Mouse (Mus musculus) midbrain, embryonic 12.5 days (tissue): ENCODE data around the gene Sh3rf1. TPM values are rescaled to one million over a fixed set of nuclear protein-coding genes. Genes with fewer than 3 reads are reported as not detected.

ENCODE experiments used
- ATAC-seq: fragments of 200-750 bp; cut with Nextera tagmentation; 2 replicates; pipeline ENCODE4 v1.8.0; 2017; ENCODE audit warnings: low read depth, moderate TSS enrichment, moderate library complexity; ENCODE audit not compliant: low FRiP score
- H3K27ac ChIP-seq: fragments of 300-500 bp; sonication (generic); replicated peaks from 2 replicates; pipeline ENCODE4 v1.5.1; 2016; ENCODE audit warnings: mild to moderate bottlenecking
- H3K27me3 ChIP-seq: fragments of 300-500 bp; sonication (generic); 2 replicates; pipeline ENCODE4 v1.6.1; 2016; ENCODE audit warnings: mild to moderate bottlenecking
- H3K36me3 ChIP-seq: fragments of 300-500 bp; sonication (generic); 2 replicates; pipeline ENCODE4 v1.6.1; 2016
- H3K4me1 ChIP-seq: fragments of 300-500 bp; sonication (generic); 2 replicates; pipeline ENCODE4 v1.6.1; 2016
- H3K4me2 ChIP-seq: fragments of 300-500 bp; sonication (generic); replicated peaks from 2 replicates; pipeline ENCODE4 v1.6.1; 2016; ENCODE audit warnings: mild to moderate bottlenecking, moderate library complexity
- H3K4me3 ChIP-seq: fragments of 300-500 bp; sonication (generic); 2 replicates; pipeline ENCODE4 v1.5.1; 2016; ENCODE audit warnings: mild to moderate bottlenecking
- H3K9ac ChIP-seq: fragments of 300-500 bp; sonication (generic); replicated peaks from 2 replicates; pipeline ENCODE4 v1.6.1; 2016; ENCODE audit warnings: mild to moderate bottlenecking, moderate library complexity
- H3K9me3 ChIP-seq: fragments of 300-500 bp; sonication (generic); 2 replicates; pipeline ENCODE4 v1.6.1; 2016; ENCODE audit warnings: mild to moderate bottlenecking
- WGBS: fragments of 180-500 bp; shearing (Covaris S2); methylation state at CpG from one replicate; pipeline ENCODE4 v1.1.7; 2016; 5-methylcytosine and 5-hydroxymethylcytosine counted together
- polyA plus RNA-seq: library from polyadenylated mRNA; unstranded; fragments of >200 nt; fragmentation: Nextera tagmentation; extraction: Ambion mirVana; gene quantifications from 2 replicates; pipeline ENCODE4 v1.2.1, GENCODE M21; 2016

The Sh3rf1 gene
- polyA plus RNA-seq, 1 experiment from 2014 or later = 22.0 TPM

GRCm38 (mm10) chr8:61267692-61268091 is 44.0 kb downstream of the Sh3rf1 start:
- H3K4me1 ChIP-seq = peaks cover 19% of the 10 kb centered on the region
- no peak overlapping the region for H3K9ac ChIP-seq
- WGBS = 88% methylated on average over 8 of the region's 8 CpGs
- H3K9me3 ChIP-seq = no peaks in the 10 kb centered on the region
- no peak overlapping the region for H3K4me3 ChIP-seq
- H3K4me2 ChIP-seq = no peak overlapping the region
- no peaks in the 10 kb centered on the region for H3K27me3 ChIP-seq
- no peak overlapping the region for H3K27ac ChIP-seq
- H3K36me3 ChIP-seq = no peaks in the 10 kb centered on the region
- ATAC-seq = no peak

DNA sequence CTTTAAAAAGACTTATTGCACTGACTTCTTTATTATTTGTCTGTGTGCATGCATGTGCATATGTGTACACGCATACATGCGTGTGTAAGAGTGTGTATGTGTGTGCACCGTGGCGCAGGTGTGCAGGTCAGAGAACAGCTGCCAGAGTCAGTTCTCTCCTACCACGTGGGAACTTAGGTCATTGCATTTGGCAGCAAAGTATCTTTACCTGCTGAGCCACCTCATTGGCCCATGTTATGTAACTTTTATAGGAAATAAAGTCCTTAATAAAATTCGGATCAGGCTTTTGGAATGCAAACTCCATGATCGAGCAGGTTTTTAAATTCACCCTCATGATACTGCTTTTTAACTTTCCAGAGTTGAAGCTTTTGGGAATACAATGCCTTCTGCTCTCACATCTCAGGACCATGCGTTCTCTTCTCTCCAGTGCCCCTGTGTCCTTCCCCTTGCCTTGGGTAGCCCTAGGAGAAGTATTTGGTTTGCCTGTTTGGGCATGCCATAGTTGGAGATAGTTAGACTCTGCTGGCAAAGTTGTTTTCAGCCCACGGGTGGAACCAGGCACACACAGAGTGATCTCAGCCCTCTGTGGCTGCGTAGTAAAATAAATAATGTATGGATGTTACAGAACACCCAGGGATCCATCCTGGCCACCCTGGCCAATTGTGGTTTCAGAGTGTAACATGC is 44.7 kb downstream of the Sh3rf1 start:
- H3K27ac ChIP-seq = no peak overlapping the region

GRCm38 (mm10) chr8:61270016-61270415 is 46.3 kb downstream of the Sh3rf1 start:
- Histone ChIP-seq H3K9me3 (no peaks in the 10 kb centered on the region), H3K27me3 (no peaks in the 10 kb centered on the region), H3K9ac (no peak overlapping the region), H3K36me3 (no peaks in the 10 kb centered on the region), H3K4me3 (no peak overlapping the region), H3K27ac (no peak overlapping the region), H3K4me2 (no peak overlapping the region), H3K4me1 (peaks cover 34% of the 10 kb centered on the region)
- ATAC-seq = no peak
- 65% methylated on average over 11 of the region's 11 CpGs for WGBS

More for the DNA sequence above, 44.7 kb downstream of the Sh3rf1 start:
- Histone ChIP-seq H3K4me1 (peaks cover 22% of the 10 kb centered on the region), H3K4me2 (no peak overlapping the region), H3K36me3 (no peaks in the 10 kb centered on the region), H3K27me3 (no peaks in the 10 kb centered on the region), H3K4me3 (no peak overlapping the region), H3K9me3 (no peaks in the 10 kb centered on the region), H3K9ac (no peak overlapping the region)
- WGBS = 90% methylated on average over 10 of the region's 10 CpGs
- ATAC-seq = no peak

DNA sequence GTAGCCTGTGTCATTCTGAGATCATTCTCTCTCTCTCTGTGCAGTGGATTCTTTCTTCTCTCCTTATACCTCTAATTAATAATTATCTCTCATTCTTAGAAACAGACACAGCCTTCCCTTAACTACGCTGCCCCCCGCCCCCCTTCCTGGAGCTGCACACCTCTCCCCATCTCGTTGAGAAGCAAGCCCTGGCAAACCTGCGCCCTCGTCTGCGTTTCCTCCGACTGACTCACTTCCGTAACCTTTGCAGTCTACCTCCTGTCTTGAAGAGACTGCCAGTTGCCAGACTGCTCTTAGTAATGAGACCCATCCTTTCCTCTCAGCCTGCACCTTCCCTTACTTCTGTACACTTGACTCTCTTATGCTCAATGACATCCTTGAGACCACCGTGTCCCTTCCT is 46.9 kb downstream of the Sh3rf1 start:
- Histone ChIP-seq H3K4me1 (peaks cover 36% of the 10 kb centered on the region), H3K4me2 (no peak overlapping the region), H3K27me3 (no peaks in the 10 kb centered on the region), H3K36me3 (no peaks in the 10 kb centered on the region), H3K4me3 (no peak overlapping the region), H3K9me3 (no peaks in the 10 kb centered on the region), H3K9ac (no peak overlapping the region), H3K27ac (no peak overlapping the region)
- WGBS = 78% methylated on average over 9 of the region's 9 CpGs
- ATAC-seq = no peak

GRCm38 (mm10) chr8:61270961-61271360 is 47.3 kb downstream of the Sh3rf1 start:
- H3K9ac ChIP-seq = no peak overlapping the region
- no peaks in the 10 kb centered on the region for H3K9me3 ChIP-seq
- peaks cover 37% of the 10 kb centered on the region for H3K4me1 ChIP-seq
- H3K27ac ChIP-seq = no peak overlapping the region
- no peak for ATAC-seq
- no peaks in the 10 kb centered on the region for H3K36me3 ChIP-seq
- H3K27me3 ChIP-seq = no peaks in the 10 kb centered on the region
- WGBS = 70% methylated on average over 4 of the region's 6 CpGs
- no peak overlapping the region for H3K4me2 ChIP-seq
- H3K4me3 ChIP-seq = no peak overlapping the region

GRCm38 (mm10) chr8:61272838-61273237 is 49.2 kb downstream of the Sh3rf1 start:
- Histone ChIP-seq H3K27ac (no peak overlapping the region), H3K4me2 (no peak overlapping the region), H3K4me1 (peaks cover 40% of the 10 kb centered on the region), H3K9ac (no peak overlapping the region), H3K4me3 (no peak overlapping the region), H3K27me3 (no peaks in the 10 kb centered on the region), H3K9me3 (no peaks in the 10 kb centered on the region), H3K36me3 (no peaks in the 10 kb centered on the region)
- no peak for ATAC-seq
- 84% methylated on average over 3 of the region's 3 CpGs for WGBS

DNA sequence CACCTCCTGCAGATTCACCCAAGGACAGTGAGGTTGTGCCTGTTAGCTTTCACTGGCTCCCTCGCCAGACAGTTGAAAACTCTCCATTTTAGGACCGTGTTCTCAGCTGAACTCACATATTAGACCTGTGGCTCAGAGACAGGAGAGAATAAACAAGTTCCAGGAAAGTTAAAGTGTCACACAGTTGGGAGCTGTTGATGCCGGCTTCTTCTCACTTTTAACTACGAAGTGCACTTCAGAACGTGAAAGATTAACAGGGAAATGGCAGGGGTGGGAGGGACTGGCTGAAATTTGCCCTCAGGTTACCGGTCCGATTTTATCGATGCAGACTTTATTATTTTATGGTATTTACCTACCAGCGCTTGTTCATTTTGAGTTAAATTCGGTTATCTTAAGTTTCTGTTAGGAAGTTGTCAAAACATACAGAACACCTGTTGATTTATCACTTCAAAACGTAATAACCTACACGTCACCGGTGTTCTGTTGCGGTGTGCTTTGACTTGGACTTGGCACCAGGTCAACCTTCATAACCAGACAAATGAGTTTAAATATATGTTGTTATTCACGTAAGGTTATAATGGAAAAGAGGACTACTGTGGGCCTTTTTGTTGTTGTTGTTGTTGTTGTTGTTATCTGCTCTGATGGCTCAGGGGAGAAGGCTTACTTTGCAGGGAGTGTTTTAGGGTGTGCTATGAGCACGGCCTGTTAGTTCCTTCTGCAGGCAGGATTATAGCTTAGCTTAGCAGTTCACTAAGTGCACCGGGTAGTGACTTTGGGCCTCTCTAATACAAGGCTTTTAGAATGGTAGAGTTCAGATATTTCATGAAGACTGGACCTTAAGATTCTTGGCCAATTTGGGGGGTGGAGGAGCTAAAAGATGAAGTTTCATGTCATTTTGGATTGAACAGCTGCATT is 49.9 kb downstream of the Sh3rf1 start:
- Histone ChIP-seq H3K4me2 (no peak overlapping the region), H3K4me1 (peaks cover 40% of the 10 kb centered on the region), H3K4me3 (no peak overlapping the region), H3K36me3 (no peaks in the 10 kb centered on the region), H3K9me3 (no peaks in the 10 kb centered on the region), H3K9ac (no peak overlapping the region), H3K27ac (no peak overlapping the region), H3K27me3 (no peaks in the 10 kb centered on the region)
- ATAC-seq = no peak
- WGBS = 82% methylated on average over 17 of the region's 17 CpGs

DNA sequence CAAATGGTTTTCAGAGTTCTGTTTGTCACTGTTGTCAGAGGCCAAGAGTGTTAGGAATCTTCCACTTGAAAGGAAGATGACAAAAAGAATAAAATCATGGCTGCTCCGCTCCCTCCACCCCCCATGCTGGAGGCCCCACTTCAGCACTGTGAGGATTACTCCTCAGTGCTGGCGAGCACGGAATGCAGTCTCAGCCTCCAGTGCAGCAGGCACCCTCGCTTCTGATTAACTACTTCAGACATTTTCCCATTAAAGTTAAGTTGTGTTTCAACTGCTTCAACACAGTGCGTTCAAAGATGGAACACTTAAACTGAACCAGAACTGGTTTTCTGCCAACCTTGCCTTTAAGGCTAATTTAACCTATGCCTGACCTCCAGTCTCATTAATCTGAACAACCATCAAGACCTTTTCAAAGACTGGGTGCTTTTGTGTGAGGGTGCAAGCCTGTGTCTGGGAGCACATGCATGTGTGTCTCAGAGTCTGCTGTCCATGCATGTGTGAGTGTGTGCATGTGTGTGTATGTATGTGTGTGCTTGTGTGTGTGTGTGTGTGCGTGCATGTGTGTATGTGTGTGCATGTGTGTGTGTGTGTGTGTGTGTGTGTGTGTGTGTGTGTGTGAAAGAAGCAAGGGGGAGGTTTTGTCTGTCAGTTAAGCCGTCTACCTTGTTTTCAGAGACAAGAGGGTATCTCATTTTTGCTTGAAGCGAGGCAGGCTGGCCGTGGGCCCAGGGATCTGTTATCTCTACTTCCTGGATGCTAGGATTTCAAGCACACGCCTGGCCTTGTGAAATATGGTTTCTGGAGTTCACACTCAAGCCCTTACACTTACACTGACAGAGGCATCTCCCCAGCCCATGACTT is 51.2 kb downstream of the Sh3rf1 start:
- peak; percentile 52; the same call in 1 of the 2 replicates for ATAC-seq
- peak overlapping the region; percentile 8; the same call in 1 of the 2 replicates for H3K27ac ChIP-seq
- no peaks in the 10 kb centered on the region for H3K36me3 ChIP-seq
- H3K4me2 ChIP-seq = no peak overlapping the region
- H3K9me3 ChIP-seq = no peaks in the 10 kb centered on the region
- no peak overlapping the region for H3K9ac ChIP-seq
- WGBS = 41% methylated on average over 10 of the region's 10 CpGs
- H3K4me3 ChIP-seq = no peak overlapping the region
- peaks cover 40% of the 10 kb centered on the region for H3K4me1 ChIP-seq
- H3K27me3 ChIP-seq = no peaks in the 10 kb centered on the region

DNA sequence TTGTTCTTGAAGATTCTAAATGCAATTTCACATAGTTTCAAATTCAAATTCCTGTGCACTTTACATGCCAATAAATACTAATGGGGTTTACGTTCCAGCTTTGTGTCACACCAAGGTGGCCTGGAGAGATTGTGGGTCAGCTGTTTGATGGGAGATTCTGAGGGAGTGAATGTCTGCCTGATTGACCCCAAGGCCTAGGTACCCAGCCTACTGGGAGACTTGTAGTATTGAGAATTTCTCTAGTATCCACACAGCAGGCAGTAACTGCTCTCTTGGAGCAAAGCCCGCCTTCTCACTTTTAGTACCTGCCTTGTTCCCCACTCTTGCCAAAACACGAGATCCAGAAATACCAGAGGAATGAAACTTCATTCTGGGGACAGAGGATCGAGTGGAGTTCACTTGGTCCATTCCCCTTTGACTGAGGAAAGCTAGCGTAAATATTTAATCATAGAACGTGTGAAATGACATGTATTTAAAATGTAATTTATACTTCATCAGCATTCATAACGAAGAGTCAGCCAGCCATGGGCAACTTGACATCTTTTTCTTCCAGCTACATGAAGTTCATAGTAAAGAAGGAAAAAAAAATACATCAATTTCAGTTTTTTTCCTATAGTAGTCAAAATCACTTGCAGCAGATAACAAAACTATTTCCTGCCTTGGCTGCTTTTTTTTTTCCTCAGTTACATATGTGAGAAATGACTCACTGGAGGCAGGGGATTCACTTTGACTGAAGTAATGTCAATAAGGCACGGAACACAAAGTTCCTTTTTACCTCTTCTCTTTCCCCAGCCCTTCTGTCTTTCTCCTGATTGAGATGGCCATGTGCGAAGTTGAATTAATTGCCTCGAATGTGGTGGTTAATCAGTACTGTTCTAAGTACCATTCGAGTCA is 52.0 kb downstream of the Sh3rf1 start:
- Histone ChIP-seq H3K36me3 (no peaks in the 10 kb centered on the region), H3K27ac (no peak overlapping the region), H3K27me3 (no peaks in the 10 kb centered on the region), H3K9ac (no peak overlapping the region), H3K4me1 (peaks cover 32% of the 10 kb centered on the region), H3K9me3 (no peaks in the 10 kb centered on the region), H3K4me3 (no peak overlapping the region), H3K4me2 (no peak overlapping the region)
- ATAC-seq = no peak
- 74% methylated on average over 11 of the region's 11 CpGs for WGBS

DNA sequence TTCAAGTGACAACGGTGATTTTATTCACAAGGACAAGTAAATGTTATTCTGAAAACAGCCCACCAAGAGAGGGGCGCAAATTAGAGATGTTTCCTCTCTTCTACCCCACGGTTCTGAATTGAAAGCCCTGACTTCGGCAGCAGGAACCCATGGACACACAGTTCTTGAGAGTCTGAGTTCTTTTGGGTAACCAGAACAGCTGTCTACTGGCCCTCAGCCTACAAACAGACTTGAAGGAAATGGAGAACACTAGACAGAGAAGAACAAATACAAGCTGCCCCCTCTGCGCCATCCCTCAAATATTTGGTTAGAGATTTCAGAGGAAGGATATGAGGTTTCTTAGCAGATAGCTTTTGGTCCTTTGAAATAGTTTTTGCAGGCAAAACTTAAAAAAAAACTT is 52.7 kb downstream of the Sh3rf1 start:
- Histone ChIP-seq H3K9ac (no peak overlapping the region), H3K27ac (no peak overlapping the region), H3K4me1 (peaks cover 29% of the 10 kb centered on the region), H3K4me3 (no peak overlapping the region), H3K4me2 (no peak overlapping the region), H3K36me3 (no peaks in the 10 kb centered on the region), H3K27me3 (no peaks in the 10 kb centered on the region), H3K9me3 (no peaks in the 10 kb centered on the region)
- no peak for ATAC-seq
- 77% methylated on average over 5 of the region's 5 CpGs for WGBS

GRCm38 (mm10) chr8:61279030-61279429 is 55.4 kb downstream of the Sh3rf1 start:
- Histone ChIP-seq H3K4me2 (no peak overlapping the region), H3K4me1 (peaks cover 39% of the 10 kb centered on the region), H3K27ac (no peak overlapping the region), H3K9ac (no peak overlapping the region), H3K9me3 (no peaks in the 10 kb centered on the region), H3K36me3 (no peaks in the 10 kb centered on the region), H3K4me3 (no peak overlapping the region), H3K27me3 (no peaks in the 10 kb centered on the region)
- no peak for ATAC-seq
- WGBS = 92% methylated on average over 10 of the region's 10 CpGs
